Mouse (Mus musculus): ENCODE measurements around the gene Rasgef1a. TPM values are rescaled to one million over a fixed set of nuclear protein-coding genes. Genes with fewer than 3 reads are reported as not detected.

Rasgef1a gene
- polyA plus RNA-seq, 1 experiment from 2014 or later = 0.20 TPM

GRCm38 (mm10) chr6:118080711-118081110 is 69.5 kb downstream of the Rasgef1a start:
- ATAC-seq (replicated peaks; ENCODE audit: low FRiP score) = no peak
- H3K36me3 ChIP-seq (ENCODE audit: control insufficient read depth, insufficient read depth, low read length) = no peaks in the 10 kb centered on the region
- WGBS = 85% methylated on average over 4 of the region's 4 CpGs

GRCm38 (mm10) chr6:118082384-118082783 is 71.1 kb downstream of the Rasgef1a start:
- ATAC-seq (replicated peaks; ENCODE audit: low FRiP score) (no peak), DNase-seq (ENCODE audit: low spot score) (peak; percentile 37)
- H3K4me1 ChIP-seq (replicated peaks; ENCODE audit: control insufficient read depth, insufficient read depth, low read length) = no peaks in the 10 kb centered on the region
- no peak overlapping the region for H3K4me2 ChIP-seq (ENCODE audit: low read depth, low read length, severe bottlenecking)
- no peak overlapping the region for H3K9ac ChIP-seq (ENCODE audit: low read length)
- 73% methylated on average over 3 of the region's 3 CpGs for WGBS
- no peak overlapping the region for H3K27ac ChIP-seq (ENCODE audit: low read depth, low read length)
- H3K9me3 ChIP-seq (ENCODE audit: control insufficient read depth, low read length) = no peaks in the 10 kb centered on the region
- H3K27me3 ChIP-seq (ENCODE audit: control insufficient read depth, insufficient read depth, low read length) = no peaks in the 10 kb centered on the region
- H3K4me3 ChIP-seq (ENCODE audit: low read depth, low read length) = no peak overlapping the region
- H3K36me3 ChIP-seq (ENCODE audit: control insufficient read depth, insufficient read depth, low read length) = no peaks in the 10 kb centered on the region

More at GRCm38 (mm10) chr6:118080711-118081110, 69.5 kb downstream of the Rasgef1a start:
- Histone ChIP-seq H3K4me2 (ENCODE audit: low read depth, low read length, severe bottlenecking) (no peak overlapping the region), H3K9ac (ENCODE audit: low read length) (no peak overlapping the region), H3K4me1 (replicated peaks; ENCODE audit: control insufficient read depth, insufficient read depth, low read length) (no peaks in the 10 kb centered on the region), H3K4me3 (ENCODE audit: low read depth, low read length) (no peak overlapping the region), H3K9me3 (ENCODE audit: control insufficient read depth, low read length) (no peaks in the 10 kb centered on the region), H3K27ac (ENCODE audit: low read depth, low read length) (no peak overlapping the region), H3K27me3 (ENCODE audit: control insufficient read depth, insufficient read depth, low read length) (no peaks in the 10 kb centered on the region)
- DNase-seq (ENCODE audit: low spot score) = peak; percentile 25

- WGBS = 82% methylated on average over 6 of the region's 6 CpGs
Measured at GRCm38 (mm10) chr6:118083608-118084007, 72.4 kb downstream of the Rasgef1a start.

GRCm38 (mm10) chr6:118084596-118084995 is 73.4 kb downstream of the Rasgef1a start:
- H3K9me3 ChIP-seq (ENCODE audit: control insufficient read depth, low read length) = no peaks in the 10 kb centered on the region
- no peak overlapping the region for H3K27ac ChIP-seq (ENCODE audit: low read depth, low read length)
- no peak overlapping the region for H3K9ac ChIP-seq (ENCODE audit: low read length)
- H3K36me3 ChIP-seq (ENCODE audit: control insufficient read depth, insufficient read depth, low read length) = no peaks in the 10 kb centered on the region
- H3K4me2 ChIP-seq (ENCODE audit: low read depth, low read length, severe bottlenecking) = no peak overlapping the region
- no peaks in the 10 kb centered on the region for H3K4me1 ChIP-seq (replicated peaks; ENCODE audit: control insufficient read depth, insufficient read depth, low read length)
- 85% methylated on average over 8 of the region's 8 CpGs for WGBS
- H3K4me3 ChIP-seq (ENCODE audit: low read depth, low read length) = no peak overlapping the region
- no peaks in the 10 kb centered on the region for H3K27me3 ChIP-seq (ENCODE audit: control insufficient read depth, insufficient read depth, low read length)
- ATAC-seq (replicated peaks; ENCODE audit: low FRiP score) (no peak), DNase-seq (ENCODE audit: low spot score) (no peak)

More at GRCm38 (mm10) chr6:118083608-118084007, 72.4 kb downstream of the Rasgef1a start:
- Histone ChIP-seq H3K4me2 (ENCODE audit: low read depth, low read length, severe bottlenecking) (no peak overlapping the region), H3K4me1 (replicated peaks; ENCODE audit: control insufficient read depth, insufficient read depth, low read length) (no peaks in the 10 kb centered on the region), H3K9me3 (ENCODE audit: control insufficient read depth, low read length) (no peaks in the 10 kb centered on the region), H3K36me3 (ENCODE audit: control insufficient read depth, insufficient read depth, low read length) (no peaks in the 10 kb centered on the region), H3K27ac (ENCODE audit: low read depth, low read length) (no peak overlapping the region), H3K9ac (ENCODE audit: low read length) (no peak overlapping the region), H3K4me3 (ENCODE audit: low read depth, low read length) (no peak overlapping the region), H3K27me3 (ENCODE audit: control insufficient read depth, insufficient read depth, low read length) (no peaks in the 10 kb centered on the region)
- DNase-seq (ENCODE audit: low spot score) = peak; percentile 22
- no peak for ATAC-seq (replicated peaks; ENCODE audit: low FRiP score)

GRCm38 (mm10) chr6:118087955-118088354 is 76.7 kb downstream of the Rasgef1a start:
- no peak overlapping the region for H3K4me3 ChIP-seq (ENCODE audit: low read depth, low read length)
- H3K9ac ChIP-seq (ENCODE audit: low read length) = no peak overlapping the region
- DNase-seq (ENCODE audit: low spot score) = peak; percentile 58
- no peak for ATAC-seq (replicated peaks; ENCODE audit: low FRiP score)
- H3K4me2 ChIP-seq (ENCODE audit: low read depth, low read length, severe bottlenecking) = no peak overlapping the region
- H3K27ac ChIP-seq (ENCODE audit: low read depth, low read length) = no peak overlapping the region
- H3K4me1 ChIP-seq (replicated peaks; ENCODE audit: control insufficient read depth, insufficient read depth, low read length) = no peaks in the 10 kb centered on the region
- H3K27me3 ChIP-seq (ENCODE audit: control insufficient read depth, insufficient read depth, low read length) = no peaks in the 10 kb centered on the region
- WGBS = 60% methylated on average over 8 of the region's 8 CpGs
- no peaks in the 10 kb centered on the region for H3K9me3 ChIP-seq (ENCODE audit: control insufficient read depth, low read length)
- H3K36me3 ChIP-seq (ENCODE audit: control insufficient read depth, insufficient read depth, low read length) = no peaks in the 10 kb centered on the region

GRCm38 (mm10) chr6:118088750-118089440 is 77.7 kb downstream of the Rasgef1a start:
- ATAC-seq (replicated peaks; ENCODE audit: low FRiP score) = no peak
- Histone ChIP-seq H3K4me1 (replicated peaks; ENCODE audit: control insufficient read depth, insufficient read depth, low read length) (no peaks in the 10 kb centered on the region), H3K4me2 (ENCODE audit: low read depth, low read length, severe bottlenecking) (no peak overlapping the region), H3K4me3 (ENCODE audit: low read depth, low read length) (no peak overlapping the region), H3K36me3 (ENCODE audit: control insufficient read depth, insufficient read depth, low read length) (no peaks in the 10 kb centered on the region), H3K9ac (ENCODE audit: low read length) (no peak overlapping the region), H3K27ac (ENCODE audit: low read depth, low read length) (no peak overlapping the region), H3K27me3 (ENCODE audit: control insufficient read depth, insufficient read depth, low read length) (no peaks in the 10 kb centered on the region), H3K9me3 (ENCODE audit: control insufficient read depth, low read length) (no peaks in the 10 kb centered on the region)
- 83% methylated on average over 17 of the region's 17 CpGs for WGBS
- DNase-seq (ENCODE audit: low spot score) = no peak

- Histone ChIP-seq H3K27me3 (ENCODE audit: control insufficient read depth, insufficient read depth, low read length) (no peaks in the 10 kb centered on the region), H3K27ac (ENCODE audit: low read depth, low read length) (no peak overlapping the region), H3K4me1 (replicated peaks; ENCODE audit: control insufficient read depth, insufficient read depth, low read length) (no peaks in the 10 kb centered on the region), H3K9ac (ENCODE audit: low read length) (no peak overlapping the region), H3K36me3 (ENCODE audit: control insufficient read depth, insufficient read depth, low read length) (no peaks in the 10 kb centered on the region), H3K4me3 (ENCODE audit: low read depth, low read length) (no peak overlapping the region), H3K4me2 (ENCODE audit: low read depth, low read length, severe bottlenecking) (no peak overlapping the region), H3K9me3 (ENCODE audit: control insufficient read depth, low read length) (no peaks in the 10 kb centered on the region)
- WGBS = 86% methylated on average over 9 of the region's 9 CpGs
- no peak for DNase-seq (ENCODE audit: low spot score)
- no peak for ATAC-seq (replicated peaks; ENCODE audit: low FRiP score)
Measured at GRCm38 (mm10) chr6:118090827-118091226, 79.6 kb downstream of the Rasgef1a start.

- Histone ChIP-seq H3K9ac (ENCODE audit: low read length) (no peak overlapping the region), H3K4me2 (ENCODE audit: low read depth, low read length, severe bottlenecking) (no peak overlapping the region), H3K9me3 (ENCODE audit: control insufficient read depth, low read length) (no peaks in the 10 kb centered on the region), H3K4me1 (replicated peaks; ENCODE audit: control insufficient read depth, insufficient read depth, low read length) (no peaks in the 10 kb centered on the region), H3K4me3 (ENCODE audit: low read depth, low read length) (no peak overlapping the region), H3K27me3 (ENCODE audit: control insufficient read depth, insufficient read depth, low read length) (no peaks in the 10 kb centered on the region), H3K27ac (ENCODE audit: low read depth, low read length) (no peak overlapping the region), H3K36me3 (ENCODE audit: control insufficient read depth, insufficient read depth, low read length) (no peaks in the 10 kb centered on the region)
- WGBS = 82% methylated on average over 8 of the region's 8 CpGs
- ATAC-seq (replicated peaks; ENCODE audit: low FRiP score) = no peak
- DNase-seq (ENCODE audit: low spot score) = no peak
Measured at GRCm38 (mm10) chr6:118097765-118098365, 86.6 kb downstream of the Rasgef1a start.

Measured in forebrain, embryonic 11.5 days (tissue).